Mouse (Mus musculus): Measurements from ENCODE around the gene Notch3.

Gene Notch3

GRCm38 (mm10) chr17:32130506-32130905 is 36.1 kb downstream of the Notch3 start:
- no peak for TF ChIP-seq NANOG (IDR thresholded peaks at IDR 0.05; ENCODE audit: borderline replicate concordance, low read length)
- peak; percentile 34; the same call in 1 of the 2 replicates for TF ChIP-seq POU5F1 (IDR thresholded peaks at IDR 0.05; ENCODE audit: borderline replicate concordance, low read length)
- Histone ChIP-seq H3K9me3 (ENCODE audit: low read length) (peaks cover 5% of the 10 kb centered on the region; the same call in 1 of the 2 replicates), H3K4me3 (replicated peaks; ENCODE audit: low read length) (no peak overlapping the region), H3K27me3 (ENCODE audit: insufficient read depth, low read length) (no peaks in the 10 kb centered on the region), H3K36me3 (ENCODE audit: insufficient read depth, low read length) (peaks cover 59% of the 10 kb centered on the region), H3K4me1 (replicated peaks; ENCODE audit: low read depth, low read length) (peaks cover 47% of the 10 kb centered on the region)

DNA sequence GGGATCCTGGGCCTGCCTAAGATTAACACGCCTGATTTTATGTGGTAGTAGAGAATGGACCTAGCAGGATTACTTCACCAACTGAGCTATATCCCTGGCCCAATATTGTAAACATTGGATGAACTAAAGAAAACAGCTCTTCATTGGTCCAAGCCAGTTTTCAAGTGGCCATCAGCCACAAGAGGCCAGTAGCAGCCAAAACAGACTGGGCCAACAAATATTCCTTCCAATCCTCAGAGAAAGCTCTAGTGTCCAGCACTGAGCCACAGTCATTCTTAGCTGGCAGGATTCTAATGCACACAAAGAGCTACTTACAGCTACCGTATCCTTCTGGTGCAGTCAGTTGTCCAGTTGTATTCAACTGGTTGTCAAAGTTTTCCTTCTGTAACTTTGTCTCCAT is 39.5 kb downstream of the Notch3 start:
- no peaks in the 10 kb centered on the region for H3K27me3 ChIP-seq (ENCODE audit: insufficient read depth, low read length)

GRCm38 (mm10) chr17:32125407-32125806 is 41.2 kb downstream of the Notch3 start:
- H3K27me3 ChIP-seq (ENCODE audit: insufficient read depth, low read length): no peaks in the 10 kb centered on the region
- H3K4me1 ChIP-seq (replicated peaks; ENCODE audit: low read depth, low read length): peaks cover 40% of the 10 kb centered on the region
- H3K9me3 ChIP-seq (ENCODE audit: low read length): peaks cover 5% of the 10 kb centered on the region; the same call in 1 of the 2 replicates
- H3K4me3 ChIP-seq (replicated peaks; ENCODE audit: low read length): no peak overlapping the region
- H3K36me3 ChIP-seq (ENCODE audit: insufficient read depth, low read length): peaks cover 48% of the 10 kb centered on the region
- TF ChIP-seq NANOG (IDR thresholded peaks at IDR 0.05; ENCODE audit: borderline replicate concordance, low read length) (no peak), CTCF (conservative IDR thresholded peaks at IDR 0.05; ENCODE audit: low read length) (peak; percentile 29)

More for the DNA sequence above, 39.5 kb downstream of the Notch3 start:
- H3K36me3 ChIP-seq (ENCODE audit: insufficient read depth, low read length): peaks cover 52% of the 10 kb centered on the region
- TF ChIP-seq NANOG (IDR thresholded peaks at IDR 0.05; ENCODE audit: borderline replicate concordance, low read length) (no peak), CTCF (conservative IDR thresholded peaks at IDR 0.05; ENCODE audit: low read length) (no peak), POU5F1 (IDR thresholded peaks at IDR 0.05; ENCODE audit: borderline replicate concordance, low read length) (no peak)
- H3K9me3 ChIP-seq (ENCODE audit: low read length): peaks cover 5% of the 10 kb centered on the region; the same call in 1 of the 2 replicates
- H3K4me3 ChIP-seq (replicated peaks; ENCODE audit: low read length): no peak overlapping the region
- H3K4me1 ChIP-seq (replicated peaks; ENCODE audit: low read depth, low read length): peaks cover 40% of the 10 kb centered on the region

DNA sequence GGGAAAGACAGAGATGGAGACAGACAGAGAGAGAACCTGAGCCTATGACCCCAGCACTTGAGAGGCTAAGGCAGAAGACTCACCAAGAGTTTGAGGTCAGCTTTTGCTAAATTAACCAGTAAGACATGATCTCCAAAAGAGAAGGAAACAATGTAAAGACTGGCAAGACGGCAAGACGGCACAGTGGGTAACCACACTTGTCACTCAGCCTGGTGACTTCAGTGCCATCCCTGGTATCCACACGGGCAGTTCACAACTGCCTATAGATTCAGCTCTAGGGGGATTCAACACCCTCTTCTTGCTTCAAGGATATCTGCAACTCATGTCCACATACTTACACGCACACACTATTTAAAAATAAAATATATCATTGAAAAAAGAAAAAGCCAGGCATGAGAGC is 43.1 kb downstream of the Notch3 start:
- TF ChIP-seq POU5F1 (IDR thresholded peaks at IDR 0.05; ENCODE audit: borderline replicate concordance, low read length) (no peak), CTCF (conservative IDR thresholded peaks at IDR 0.05; ENCODE audit: low read length) (no peak), NANOG (IDR thresholded peaks at IDR 0.05; ENCODE audit: borderline replicate concordance, low read length) (no peak)
- no peak overlapping the region for H3K4me3 ChIP-seq (replicated peaks; ENCODE audit: low read length)
- H3K4me1 ChIP-seq (replicated peaks; ENCODE audit: low read depth, low read length): peaks cover 39% of the 10 kb centered on the region
- peaks cover 37% of the 10 kb centered on the region for H3K36me3 ChIP-seq (ENCODE audit: insufficient read depth, low read length)
- no peaks in the 10 kb centered on the region for H3K27me3 ChIP-seq (ENCODE audit: insufficient read depth, low read length)
- peaks cover 5% of the 10 kb centered on the region; the same call in 1 of the 2 replicates for H3K9me3 ChIP-seq (ENCODE audit: low read length)

DNA sequence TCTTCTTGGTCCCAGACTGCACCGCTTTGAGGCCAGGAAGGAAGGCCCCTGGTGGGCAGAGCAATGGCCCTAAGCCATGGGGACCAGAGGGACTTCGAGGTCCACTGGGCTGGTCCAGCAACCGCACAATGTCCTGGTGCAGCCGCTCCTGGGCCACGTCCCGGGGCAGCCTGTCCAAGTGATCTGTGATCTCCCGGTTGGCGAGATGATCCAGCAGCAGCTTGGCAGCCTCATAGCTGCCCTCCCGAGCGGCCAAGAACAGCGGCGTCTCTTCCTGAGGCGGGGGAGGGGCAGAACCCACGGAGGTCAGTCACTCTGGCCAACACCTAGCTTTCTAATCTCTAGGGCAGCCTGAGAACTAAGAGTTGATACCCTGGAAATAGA is 44.1 kb downstream of the Notch3 start:
- TF ChIP-seq NANOG (IDR thresholded peaks at IDR 0.05; ENCODE audit: borderline replicate concordance, low read length): no peak
- no peak for TF ChIP-seq CTCF (conservative IDR thresholded peaks at IDR 0.05; ENCODE audit: low read length)
- no peak for TF ChIP-seq POU5F1 (IDR thresholded peaks at IDR 0.05; ENCODE audit: borderline replicate concordance, low read length)
- peaks cover 5% of the 10 kb centered on the region; the same call in 1 of the 2 replicates for H3K9me3 ChIP-seq (ENCODE audit: low read length)
- no peaks in the 10 kb centered on the region for H3K27me3 ChIP-seq (ENCODE audit: insufficient read depth, low read length)
- peaks cover 49% of the 10 kb centered on the region for H3K4me1 ChIP-seq (replicated peaks; ENCODE audit: low read depth, low read length)
- peak overlapping the region; percentile 73 for H3K4me3 ChIP-seq (replicated peaks; ENCODE audit: low read length)
- peaks cover 28% of the 10 kb centered on the region for H3K36me3 ChIP-seq (ENCODE audit: insufficient read depth, low read length)

- Histone ChIP-seq H3K9me3 (ENCODE audit: low read length) (peaks cover 4% of the 10 kb centered on the region; the same call in 1 of the 2 replicates), H3K36me3 (ENCODE audit: insufficient read depth, low read length) (peaks cover 22% of the 10 kb centered on the region), H3K4me3 (replicated peaks; ENCODE audit: low read length) (peak overlapping the region; percentile 73), H3K4me1 (replicated peaks; ENCODE audit: low read depth, low read length) (peaks cover 54% of the 10 kb centered on the region), H3K27me3 (ENCODE audit: insufficient read depth, low read length) (no peaks in the 10 kb centered on the region)
- TF ChIP-seq CTCF (conservative IDR thresholded peaks at IDR 0.05; ENCODE audit: low read length) (no peak), POU5F1 (IDR thresholded peaks at IDR 0.05; ENCODE audit: borderline replicate concordance, low read length) (no peak), NANOG (IDR thresholded peaks at IDR 0.05; ENCODE audit: borderline replicate concordance, low read length) (no peak)
These were observed 44.6 kb downstream of the Notch3 start for GRCm38 (mm10) chr17:32121833-32122586.

DNA sequence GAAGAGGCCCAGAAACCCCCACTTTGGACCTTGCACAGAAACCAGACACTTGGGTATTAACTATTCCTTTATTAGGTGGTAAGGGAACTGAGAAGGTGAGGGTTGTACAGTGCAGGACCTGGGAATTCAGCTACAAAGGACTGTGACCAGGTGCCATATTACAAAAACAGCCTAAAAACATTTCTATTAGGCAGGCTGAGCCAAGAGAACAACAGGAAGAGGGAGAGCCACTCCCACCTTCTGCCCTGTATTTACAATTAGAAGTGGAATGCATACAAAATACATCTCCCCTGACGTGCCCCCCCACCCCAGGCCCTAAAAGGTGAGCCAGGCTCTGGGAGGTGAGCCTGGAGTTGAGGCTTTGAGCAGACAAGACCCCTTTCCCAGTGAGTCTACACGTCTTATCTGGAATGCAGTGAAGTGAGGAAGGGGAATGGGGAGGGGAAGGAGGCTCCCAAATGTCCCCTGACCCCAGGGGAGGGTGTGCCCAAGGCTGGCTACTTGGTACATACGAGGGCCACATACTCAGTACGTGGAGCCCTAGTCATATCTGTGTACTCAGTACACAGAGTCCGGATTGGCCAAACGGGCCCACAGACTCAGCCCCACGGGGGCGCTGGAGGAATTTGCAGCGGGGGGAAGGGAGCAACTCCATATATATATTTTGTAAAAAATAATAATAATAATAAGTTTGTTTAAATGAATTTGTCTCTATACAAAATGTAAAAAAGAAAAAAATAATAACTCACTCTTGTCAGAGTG is 45.7 kb downstream of the Notch3 start:
- TF ChIP-seq NANOG (IDR thresholded peaks at IDR 0.05; ENCODE audit: borderline replicate concordance, low read length) (no peak), POU5F1 (IDR thresholded peaks at IDR 0.05; ENCODE audit: borderline replicate concordance, low read length) (no peak), CTCF (conservative IDR thresholded peaks at IDR 0.05; ENCODE audit: low read length) (no peak)
- Histone ChIP-seq H3K4me1 (replicated peaks; ENCODE audit: low read depth, low read length) (peaks cover 65% of the 10 kb centered on the region), H3K4me3 (replicated peaks; ENCODE audit: low read length) (no peak overlapping the region), H3K9me3 (ENCODE audit: low read length) (no peaks in the 10 kb centered on the region), H3K36me3 (ENCODE audit: insufficient read depth, low read length) (peaks cover 23% of the 10 kb centered on the region), H3K27me3 (ENCODE audit: insufficient read depth, low read length) (peaks cover 7% of the 10 kb centered on the region; the same call in 1 of the 2 replicates)

DNA sequence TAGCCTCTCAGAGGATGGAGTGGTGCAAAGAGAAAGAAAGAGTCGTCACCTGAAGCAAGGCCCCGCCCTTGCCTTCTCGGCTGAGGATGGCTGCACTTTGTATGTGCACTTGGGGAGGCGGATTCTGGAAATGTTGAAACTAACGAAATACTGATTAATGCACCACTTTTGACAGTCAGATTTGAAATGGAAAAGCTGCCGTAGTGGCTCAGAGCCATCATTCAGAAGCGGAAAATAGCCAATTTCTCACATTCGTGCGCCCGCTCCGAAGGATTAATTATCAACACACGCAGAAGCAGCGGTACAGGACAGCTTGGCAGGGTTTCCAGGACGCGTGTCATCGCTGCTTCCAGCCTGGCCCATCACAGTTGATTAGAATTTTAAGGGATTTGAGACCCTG is 47.5 kb downstream of the Notch3 start:
- Histone ChIP-seq H3K27me3 (ENCODE audit: insufficient read depth, low read length) (peaks cover 11% of the 10 kb centered on the region; the same call in 1 of the 2 replicates), H3K4me1 (replicated peaks; ENCODE audit: low read depth, low read length) (peaks cover 79% of the 10 kb centered on the region), H3K4me3 (replicated peaks; ENCODE audit: low read length) (no peak overlapping the region), H3K9me3 (ENCODE audit: low read length) (no peaks in the 10 kb centered on the region), H3K36me3 (ENCODE audit: insufficient read depth, low read length) (peaks cover 32% of the 10 kb centered on the region)
- TF ChIP-seq POU5F1 (IDR thresholded peaks at IDR 0.05; ENCODE audit: borderline replicate concordance, low read length): no peak
- TF ChIP-seq NANOG (IDR thresholded peaks at IDR 0.05; ENCODE audit: borderline replicate concordance, low read length): no peak
- TF ChIP-seq CTCF (conservative IDR thresholded peaks at IDR 0.05; ENCODE audit: low read length): no peak
